Mouse (Mus musculus) lung, postnatal 4 days (tissue): Measurements from ENCODE around the gene Gm10118.
A peak's percentile ranks its signal among the peaks of the same experiment; 100 is the strongest.

Experiments used
- DNase-seq, 2 experiments: peaks; one replicate each; pipeline ENCODE4 v3.0.0; 2021

Gm10118 gene

GRCm38 (mm10) chr10:63927334-63927733, at the start of gene Gm10118:
Gm10118 (minus strand) TSS chr10:63927434.
- DNase-seq: no peak

- DNase-seq: no peak
Measured at GRCm38 (mm10) chr10:63972300-63972699, 45.1 kb upstream of the Gm10118 start.

- no peak for DNase-seq
Measured at GRCm38 (mm10) chr10:63954308-63954930, 27.2 kb upstream of the Gm10118 start.

- no peak for DNase-seq
Measured at GRCm38 (mm10) chr10:63951481-63951880, 24.2 kb upstream of the Gm10118 start.

GRCm38 (mm10) chr10:63950867-63951266, 23.6 kb upstream of the Gm10118 start:
- DNase-seq: peak in 1 of 2 experiments; percentile 21

GRCm38 (mm10) chr10:63947266-63947665, 20.0 kb upstream of the Gm10118 start:
- DNase-seq: no peak

GRCm38 (mm10) chr10:63945534-63945933, 18.3 kb upstream of the Gm10118 start:
- DNase-seq: no peak

GRCm38 (mm10) chr10:63933946-63934345, 6.7 kb upstream of the Gm10118 start:
- DNase-seq: no peak

- DNase-seq: no peak
Measured at GRCm38 (mm10) chr10:63908878-63909277, 18.4 kb downstream of the Gm10118 start.

- no peak for DNase-seq
Measured at GRCm38 (mm10) chr10:63899891-63900290, 27.3 kb downstream of the Gm10118 start.

- no peak for DNase-seq
Measured at GRCm38 (mm10) chr10:63894612-63895011, 32.6 kb downstream of the Gm10118 start.

- DNase-seq: peak; percentile 6 to 29
Measured at GRCm38 (mm10) chr10:63886449-63887088, 40.7 kb downstream of the Gm10118 start.

GRCm38 (mm10) chr10:63880462-63880903, 46.8 kb downstream of the Gm10118 start:
- peak; percentile 60 to 81 for DNase-seq
